Mouse (Mus musculus): ENCODE data around the gene Nfkbie. TPM values are rescaled to one million over a fixed set of nuclear protein-coding genes. Genes with fewer than 3 reads are reported as not detected.

Nfkbie gene
- polyA plus RNA-seq, 2 experiments = 3.6 to 4.0 TPM

DNA sequence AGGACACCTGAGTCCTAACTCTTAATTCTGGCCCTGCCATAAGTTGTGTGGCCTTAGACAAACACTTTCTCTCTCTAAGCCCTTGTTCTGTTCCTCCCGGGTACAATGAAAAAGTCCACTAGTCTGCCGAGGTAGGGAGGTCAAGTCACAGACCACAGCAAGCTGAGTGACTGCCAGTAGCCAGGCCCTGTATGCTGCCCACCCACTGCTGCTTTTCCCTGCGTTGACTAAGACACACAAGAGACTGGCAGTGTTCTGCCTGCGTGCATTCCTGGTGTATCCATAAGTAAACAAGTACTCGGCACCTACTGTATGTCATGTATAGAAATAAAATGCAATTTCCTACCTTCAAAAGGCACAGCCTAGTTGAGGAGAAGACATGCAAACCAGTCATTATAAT, 5.2 kb upstream of the Nfkbie start:
- H3K9me3 ChIP-seq (ENCODE audit: control insufficient read depth, low read length) = no peaks in the 10 kb centered on the region
- H3K27me3 ChIP-seq (ENCODE audit: control insufficient read depth, insufficient read depth, low read length) = peaks cover 26% of the 10 kb centered on the region
- H3K4me3 ChIP-seq (replicated peaks; ENCODE audit: low read length) = peak overlapping the region; percentile 79
- ATAC-seq (ENCODE audit: low FRiP score, low read depth) = no peak
- peak overlapping the region; percentile 87; the same call in 1 of the 2 replicates for H3K9ac ChIP-seq (ENCODE audit: low read depth, low read length, severe bottlenecking)
- no peak for DNase-seq (ENCODE audit: low spot score)
- peaks cover 9% of the 10 kb centered on the region; the same call in 1 of the 2 replicates for H3K36me3 ChIP-seq (ENCODE audit: control insufficient read depth, insufficient read depth, low read length)
- peaks cover 9% of the 10 kb centered on the region; the same call in 1 of the 2 replicates for H3K4me1 ChIP-seq (ENCODE audit: control insufficient read depth, insufficient read depth, low read length)
- 30% methylated on average over 5 of the region's 5 CpGs for WGBS
- peak overlapping the region; percentile 82 for H3K4me2 ChIP-seq (replicated peaks; ENCODE audit: low read depth, low read length, severe bottlenecking)
- no peak for TF ChIP-seq POLR2A (IDR thresholded peaks at IDR 0.05; ENCODE audit: borderline replicate concordance, extremely low read depth, insufficient read depth, insufficient read length)
- H3K27ac ChIP-seq (replicated peaks; ENCODE audit: low read depth, low read length) = no peak overlapping the region

DNA sequence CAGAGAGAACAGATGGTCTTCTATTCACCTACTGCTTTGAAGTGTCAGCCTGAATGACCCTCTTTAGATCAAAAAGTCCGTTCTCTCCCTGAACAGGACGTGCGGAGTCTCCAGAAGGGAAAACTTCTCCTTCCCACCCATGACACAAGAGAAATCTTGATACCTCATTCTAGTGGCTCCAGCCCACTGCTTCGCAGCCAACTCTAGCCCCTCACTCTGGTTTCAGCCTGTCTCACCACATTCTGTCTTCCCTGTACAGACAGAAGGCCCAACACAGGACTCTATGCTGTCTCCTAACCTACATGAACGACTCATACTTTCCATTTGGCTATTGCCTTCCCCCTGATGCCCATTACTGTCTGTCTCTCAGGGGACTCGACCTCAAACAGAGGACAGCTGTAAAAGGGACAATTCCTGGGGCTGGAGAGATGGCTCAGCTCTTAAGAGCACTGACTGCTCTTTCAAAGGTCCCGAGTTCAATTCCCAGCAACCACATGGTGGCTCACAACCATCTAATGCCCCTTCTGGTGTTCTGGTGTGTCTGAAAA, 4.2 kb upstream of the Nfkbie start:
- no peak for TF ChIP-seq POLR2A (IDR thresholded peaks at IDR 0.05; ENCODE audit: borderline replicate concordance, extremely low read depth, insufficient read depth, insufficient read length)
- Histone ChIP-seq H3K4me3 (replicated peaks; ENCODE audit: low read length) (no peak overlapping the region), H3K9me3 (ENCODE audit: control insufficient read depth, low read length) (no peaks in the 10 kb centered on the region), H3K27ac (replicated peaks; ENCODE audit: low read depth, low read length) (no peak overlapping the region), H3K36me3 (ENCODE audit: control insufficient read depth, insufficient read depth, low read length) (peaks cover 4% of the 10 kb centered on the region; the same call in 1 of the 2 replicates), H3K4me2 (replicated peaks; ENCODE audit: low read depth, low read length, severe bottlenecking) (no peak overlapping the region), H3K4me1 (ENCODE audit: control insufficient read depth, insufficient read depth, low read length) (peaks cover 14% of the 10 kb centered on the region), H3K27me3 (ENCODE audit: control insufficient read depth, insufficient read depth, low read length) (peaks cover 15% of the 10 kb centered on the region), H3K9ac (ENCODE audit: low read depth, low read length, severe bottlenecking) (no peak overlapping the region)
- DNase-seq (ENCODE audit: low spot score) (no peak), ATAC-seq (ENCODE audit: low FRiP score, low read depth) (no peak)
- 46% methylated on average over 7 of the region's 7 CpGs for WGBS

DNA sequence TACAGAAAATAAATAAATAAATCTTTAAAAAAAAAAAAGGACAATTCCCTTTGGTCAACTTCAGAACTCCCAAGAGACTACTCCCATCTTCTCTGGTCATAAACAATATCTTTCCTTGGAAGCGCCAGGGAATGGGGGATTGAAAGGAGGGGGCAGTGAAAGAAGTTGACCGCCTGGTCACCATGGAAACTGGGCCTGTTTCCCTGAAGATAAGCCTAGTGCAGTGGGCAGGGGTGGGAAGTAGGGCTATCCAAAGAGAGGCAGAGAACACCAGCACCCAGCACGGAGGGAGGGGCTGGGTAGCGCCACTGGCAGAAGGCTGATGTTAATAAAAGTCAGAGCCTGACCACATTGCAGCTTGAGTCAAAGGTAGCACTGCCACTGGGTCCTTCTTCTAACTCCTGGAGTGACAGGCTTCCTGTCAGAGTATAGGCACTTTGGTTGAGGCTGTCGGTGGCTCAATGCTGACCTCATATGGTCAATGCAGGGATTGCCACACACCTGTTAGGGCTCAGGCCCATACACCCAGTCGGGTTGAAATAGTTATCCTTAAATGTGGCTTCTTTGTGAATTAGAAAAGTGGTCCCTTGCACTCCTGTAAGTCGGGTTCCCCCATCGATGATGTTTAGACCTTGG, 3.6 kb upstream of the Nfkbie start:
- peaks cover 9% of the 10 kb centered on the region for H3K27me3 ChIP-seq (ENCODE audit: control insufficient read depth, insufficient read depth, low read length)
- no peak overlapping the region for H3K4me2 ChIP-seq (replicated peaks; ENCODE audit: low read depth, low read length, severe bottlenecking)
- no peak overlapping the region for H3K9ac ChIP-seq (ENCODE audit: low read depth, low read length, severe bottlenecking)
- WGBS = 7% methylated on average over 8 of the region's 8 CpGs
- H3K27ac ChIP-seq (replicated peaks; ENCODE audit: low read depth, low read length) = no peak overlapping the region
- H3K36me3 ChIP-seq (ENCODE audit: control insufficient read depth, insufficient read depth, low read length) = no peaks in the 10 kb centered on the region
- H3K4me1 ChIP-seq (ENCODE audit: control insufficient read depth, insufficient read depth, low read length) = peaks cover 14% of the 10 kb centered on the region
- TF ChIP-seq POLR2A (IDR thresholded peaks at IDR 0.05; ENCODE audit: borderline replicate concordance, extremely low read depth, insufficient read depth, insufficient read length) = no peak
- no peaks in the 10 kb centered on the region for H3K9me3 ChIP-seq (ENCODE audit: control insufficient read depth, low read length)
- ATAC-seq (ENCODE audit: low FRiP score, low read depth) (peak; percentile 50; the same call in 1 of the 2 replicates), DNase-seq (ENCODE audit: low spot score) (peak; percentile 74)
- H3K4me3 ChIP-seq (replicated peaks; ENCODE audit: low read length) = no peak overlapping the region

DNA sequence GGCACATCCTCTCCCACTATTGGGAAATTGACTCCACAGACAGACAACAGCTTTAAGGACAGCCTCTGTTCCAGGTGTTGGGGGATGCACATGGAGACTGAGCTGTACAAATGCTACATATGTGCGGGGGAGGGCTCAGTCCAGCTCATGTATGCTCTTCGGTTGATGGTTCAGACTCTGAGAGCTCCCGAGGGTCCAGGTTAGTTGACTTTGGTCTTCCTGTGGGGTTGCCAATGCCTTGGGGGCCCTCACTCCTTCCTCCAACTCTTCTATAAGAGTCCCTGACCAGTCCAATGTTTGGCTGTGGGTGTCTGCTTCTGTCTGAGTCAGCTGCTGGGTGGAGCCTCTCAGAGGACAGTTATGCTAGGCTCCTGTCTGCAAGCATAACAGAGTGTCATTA, 2.4 kb upstream of the Nfkbie start:
- no peak for ATAC-seq (ENCODE audit: low FRiP score, low read depth)
- H3K9me3 ChIP-seq (ENCODE audit: control insufficient read depth, low read length) = no peaks in the 10 kb centered on the region
- no peak for TF ChIP-seq POLR2A (IDR thresholded peaks at IDR 0.05; ENCODE audit: borderline replicate concordance, extremely low read depth, insufficient read depth, insufficient read length)
- 82% methylated on average over 3 of the region's 3 CpGs for whole genome bisulfite sequencing
- H3K36me3 ChIP-seq (ENCODE audit: control insufficient read depth, insufficient read depth, low read length) = no peaks in the 10 kb centered on the region
- no peak overlapping the region for H3K4me2 ChIP-seq (replicated peaks; ENCODE audit: low read depth, low read length, severe bottlenecking)
- H3K4me3 ChIP-seq (replicated peaks; ENCODE audit: low read length) = no peak overlapping the region
- no peak for DNase-seq (ENCODE audit: low spot score)
- H3K27ac ChIP-seq (replicated peaks; ENCODE audit: low read depth, low read length) = no peak overlapping the region
- no peak overlapping the region for H3K9ac ChIP-seq (ENCODE audit: low read depth, low read length, severe bottlenecking)
- H3K4me1 ChIP-seq (ENCODE audit: control insufficient read depth, insufficient read depth, low read length) = peaks cover 18% of the 10 kb centered on the region
- H3K27me3 ChIP-seq (ENCODE audit: control insufficient read depth, insufficient read depth, low read length) = no peaks in the 10 kb centered on the region

DNA sequence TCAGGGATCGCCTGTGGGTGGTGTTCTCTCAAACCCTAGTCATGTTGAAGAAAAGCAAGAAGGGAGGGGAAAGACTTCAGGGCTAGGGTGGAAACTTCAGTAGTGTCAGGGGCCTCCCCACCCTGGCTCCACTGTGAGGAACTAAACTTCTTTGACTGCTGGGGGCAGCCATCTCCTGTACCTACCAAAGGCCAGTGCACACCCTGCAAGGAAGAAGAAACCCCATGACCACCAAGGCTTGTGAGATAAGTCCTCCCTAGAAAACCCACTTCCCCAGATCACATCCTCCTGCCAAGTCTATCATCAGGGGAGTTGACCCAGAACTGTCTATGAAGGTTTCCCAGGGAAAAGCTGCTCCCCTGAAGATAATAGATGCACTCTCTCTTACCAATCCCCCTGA, 1.1 kb upstream of the Nfkbie start:
- Histone ChIP-seq H3K9me3 (ENCODE audit: control insufficient read depth, low read length) (no peaks in the 10 kb centered on the region), H3K9ac (ENCODE audit: low read depth, low read length, severe bottlenecking) (no peak overlapping the region), H3K27ac (replicated peaks; ENCODE audit: low read depth, low read length) (no peak overlapping the region), H3K27me3 (ENCODE audit: control insufficient read depth, insufficient read depth, low read length) (no peaks in the 10 kb centered on the region), H3K4me2 (replicated peaks; ENCODE audit: low read depth, low read length, severe bottlenecking) (no peak overlapping the region), H3K4me1 (ENCODE audit: control insufficient read depth, insufficient read depth, low read length) (peaks cover 14% of the 10 kb centered on the region), H3K36me3 (ENCODE audit: control insufficient read depth, insufficient read depth, low read length) (no peaks in the 10 kb centered on the region), H3K4me3 (replicated peaks; ENCODE audit: low read length) (no peak overlapping the region)
- ATAC-seq (ENCODE audit: low FRiP score, low read depth) (no peak), DNase-seq (ENCODE audit: low spot score) (no peak)
- WGBS = 56% methylated on average over 1 of the region's 1 CpGs
- no peak for TF ChIP-seq POLR2A (IDR thresholded peaks at IDR 0.05; ENCODE audit: borderline replicate concordance, extremely low read depth, insufficient read depth, insufficient read length)

Measured in limb, embryonic 14.5 days (tissue).